Mouse (Mus musculus) liver, postnatal 0 days (tissue): ENCODE results near the gene Prkag2. TPM values are rescaled to one million over a fixed set of nuclear protein-coding genes. Genes with fewer than 3 reads are reported as not detected.
A peak's percentile ranks its signal among the peaks of the same experiment; 100 is the strongest.

ENCODE experiments used
- ATAC-seq: fragments of 200-750 bp; cut with Nextera tagmentation; 2 replicates; pipeline ENCODE4 v1.8.0; 2017; ENCODE audit warnings: mild to moderate bottlenecking, moderate library complexity
- DNase-seq: peaks from one replicate; pipeline ENCODE4 v3.0.0-alpha.2; 2016
- H3K27ac ChIP-seq: fragments of 300-500 bp; sonication (generic); 2 replicates; pipeline ENCODE4 v1.5.1; 2014; ENCODE audit warnings: antibody characterized with exemption, moderate library complexity, mild to moderate bottlenecking, low read depth
- H3K27me3 ChIP-seq: fragments of 300-500 bp; sonication (generic); 2 replicates; pipeline ENCODE4 v1.6.1; 2014; ENCODE audit warnings: low read length, control low read depth, mixed read lengths; ENCODE audit not compliant: insufficient read depth
- H3K36me3 ChIP-seq: fragments of 300-500 bp; sonication (generic); replicated peaks from 2 replicates; pipeline ENCODE4 v1.6.1; 2014; ENCODE audit warnings: mild to moderate bottlenecking, control low read depth, low read length, moderate library complexity, mixed read lengths; ENCODE audit not compliant: insufficient read depth
- H3K4me1 ChIP-seq: fragments of 300-500 bp; sonication (generic); 2 replicates; pipeline ENCODE4 v1.6.1; 2014; ENCODE audit warnings: antibody characterized with exemption, mild to moderate bottlenecking, control low read depth; ENCODE audit not compliant: insufficient read depth
- H3K4me2 ChIP-seq: fragments of 300-500 bp; sonication (generic); 2 replicates; pipeline ENCODE4 v1.6.1; 2014; ENCODE audit warnings: low read depth, mild to moderate bottlenecking, low read length, moderate library complexity, mixed read lengths
- H3K4me3 ChIP-seq: fragments of 300-500 bp; sonication (generic); 2 replicates; pipeline ENCODE4 v1.5.1; 2014; ENCODE audit warnings: low read depth, low read length
- H3K9ac ChIP-seq: fragments of 300-500 bp; sonication (generic); replicated peaks from 2 replicates; pipeline ENCODE4 v1.6.1; 2014; ENCODE audit warnings: mild to moderate bottlenecking, moderate library complexity
- H3K9me3 ChIP-seq: fragments of 300-500 bp; sonication (generic); 2 replicates; pipeline ENCODE4 v1.6.1; 2016; ENCODE audit warnings: mild to moderate bottlenecking, control low read depth, low read length, mixed read lengths
- CTCF ChIP-seq: sonication (generic); IDR thresholded peaks from 2 replicates; pipeline ENCODE4 v1.5.1; 2016; ENCODE audit warnings: antibody characterized with exemption, low read depth
- EP300 ChIP-seq: IDR thresholded peaks from 2 replicates; pipeline ENCODE4 v1.6.1; 2016; ENCODE audit warnings: antibody characterized with exemption, low read depth, mild to moderate bottlenecking
- WGBS: fragments of 180-500 bp; shearing (Covaris S2); extraction: QIAGEN DNeasy Blood & Tissue Kit; methylation state at CpG from one replicate; pipeline ENCODE4 v1.1.7; 2014; ENCODE audit not compliant: insufficient replicate concordance; 5-methylcytosine and 5-hydroxymethylcytosine counted together
- polyA plus RNA-seq: library from polyadenylated mRNA; unstranded; fragments of >200 nt; fragmentation: Nextera tagmentation; extraction: Ambion mirVana; gene quantifications from 2 replicates; pipeline ENCODE4 v1.2.1, GENCODE M21; 2015

The Prkag2 gene
- polyA plus RNA-seq, 1 experiment from 2014 or later = 6.8 TPM

- Histone ChIP-seq H3K9me3 (no peaks in the 10 kb centered on the region), H3K4me3 (no peak overlapping the region), H3K4me2 (no peak overlapping the region), H3K36me3 (no peaks in the 10 kb centered on the region), H3K4me1 (no peaks in the 10 kb centered on the region), H3K27ac (no peak overlapping the region), H3K9ac (no peak overlapping the region), H3K27me3 (no peaks in the 10 kb centered on the region)
- DNase-seq (no peak), ATAC-seq (no peak)
- TF ChIP-seq CTCF (no peak), EP300 (no peak)
- whole genome bisulfite sequencing = 77% methylated on average over 5 of the region's 5 CpGs
Observed at GRCm38 (mm10) chr5:24958596-24958995, 141.8 kb downstream of the Prkag2 start.

GRCm38 (mm10) chr5:24956891-24957290 is 143.6 kb downstream of the Prkag2 start:
- Histone ChIP-seq H3K4me2 (no peak overlapping the region), H3K27ac (no peak overlapping the region), H3K4me3 (no peak overlapping the region), H3K9me3 (no peaks in the 10 kb centered on the region), H3K36me3 (no peaks in the 10 kb centered on the region), H3K27me3 (no peaks in the 10 kb centered on the region), H3K4me1 (peaks cover 5% of the 10 kb centered on the region; the same call in 1 of the 2 replicates), H3K9ac (no peak overlapping the region)
- TF ChIP-seq EP300 (no peak), CTCF (no peak)
- no peak for DNase-seq
- WGBS = 78% methylated on average over 7 of the region's 7 CpGs
- ATAC-seq = no peak

DNA sequence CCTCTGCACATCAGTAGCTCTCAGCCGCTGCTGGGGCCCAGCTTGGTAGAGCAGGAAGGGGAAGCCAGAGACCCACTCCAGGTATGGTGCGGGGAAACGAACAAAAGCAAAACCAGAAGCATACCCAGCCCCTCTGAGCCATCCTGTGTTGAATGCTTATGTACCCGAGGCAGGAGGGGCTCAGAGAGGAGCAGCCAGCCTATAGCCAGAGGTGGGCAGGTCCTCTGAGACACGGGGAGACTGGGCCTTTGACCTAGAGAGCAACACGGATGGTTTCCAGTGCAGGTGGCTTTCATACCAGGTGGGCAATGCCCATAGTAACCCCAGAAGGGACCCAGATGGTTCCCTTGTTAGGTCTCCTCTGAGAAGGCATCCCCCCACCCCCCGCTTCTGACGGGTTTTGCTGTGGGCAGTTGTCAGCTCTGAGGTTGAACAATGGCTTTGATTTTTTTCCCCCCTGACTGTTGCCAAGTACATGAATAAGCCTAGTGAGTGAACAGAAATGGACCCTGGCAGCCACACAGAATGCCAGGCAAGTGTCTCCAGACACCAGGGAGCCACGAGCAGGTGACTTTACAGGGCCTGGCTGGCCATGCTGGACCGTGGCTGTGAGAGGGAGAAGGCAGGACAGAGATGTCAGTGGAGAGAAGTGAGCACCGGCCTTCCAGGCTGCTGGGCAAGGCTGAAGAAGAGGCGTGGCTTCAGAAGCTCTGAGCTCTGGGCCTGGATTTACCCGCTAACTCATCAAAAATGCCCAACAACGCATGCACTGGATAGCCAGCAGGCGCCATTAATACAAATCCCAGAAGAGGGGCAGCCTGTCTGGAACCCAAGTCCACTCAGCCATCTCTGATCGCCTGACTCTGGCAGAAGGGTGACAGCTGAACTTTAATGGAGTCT is 147.3 kb downstream of the Prkag2 start:
- peaks cover 13% of the 10 kb centered on the region for H3K4me1 ChIP-seq
- WGBS = 60% methylated on average over 16 of the region's 16 CpGs
- no peak for TF ChIP-seq EP300
- TF ChIP-seq CTCF = no peak
- no peaks in the 10 kb centered on the region for H3K36me3 ChIP-seq
- no peak overlapping the region for H3K4me3 ChIP-seq
- H3K9me3 ChIP-seq = no peaks in the 10 kb centered on the region
- H3K27ac ChIP-seq = no peak overlapping the region
- H3K27me3 ChIP-seq = no peaks in the 10 kb centered on the region
- ATAC-seq (no peak), DNase-seq (no peak)
- no peak overlapping the region for H3K9ac ChIP-seq
- H3K4me2 ChIP-seq = no peak overlapping the region

DNA sequence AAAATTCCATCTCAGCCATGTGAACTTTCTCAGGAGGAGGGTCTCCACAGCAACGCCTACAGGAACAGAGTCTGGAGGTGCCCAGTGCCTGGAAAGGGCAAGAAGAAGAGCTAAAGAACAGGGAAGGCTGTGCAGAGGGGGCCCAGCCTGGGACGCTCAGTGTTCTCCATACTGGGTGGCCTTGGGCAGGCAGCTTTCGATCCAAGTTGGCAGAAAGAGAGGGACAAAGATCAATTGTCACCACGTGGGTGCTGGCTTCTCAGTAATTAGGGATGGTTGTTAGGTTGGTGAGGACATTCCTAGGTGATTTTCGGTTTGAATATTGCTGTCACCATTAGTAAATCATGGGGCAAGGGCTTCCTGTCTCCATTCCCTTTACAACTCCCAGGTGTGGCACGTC is 148.2 kb downstream of the Prkag2 start:
- Histone ChIP-seq H3K27ac (no peak overlapping the region), H3K9me3 (no peaks in the 10 kb centered on the region), H3K27me3 (no peaks in the 10 kb centered on the region), H3K4me3 (no peak overlapping the region), H3K36me3 (no peaks in the 10 kb centered on the region), H3K4me2 (no peak overlapping the region), H3K4me1 (peaks cover 13% of the 10 kb centered on the region), H3K9ac (no peak overlapping the region)
- ATAC-seq = peak; percentile 66
- no peak for DNase-seq
- 56% methylated on average over 6 of the region's 6 CpGs for WGBS
- TF ChIP-seq CTCF = no peak
- no peak for TF ChIP-seq EP300

- ATAC-seq (peak; percentile 81), DNase-seq (no peak)
- H3K27ac ChIP-seq = 0 out of 2 replicates have a peak overlapping the region, but pooled peaks have one; percentile 16
- WGBS = 66% methylated on average over 7 of the region's 7 CpGs
- no peak overlapping the region for H3K4me3 ChIP-seq
- no peaks in the 10 kb centered on the region for H3K9me3 ChIP-seq
- no peaks in the 10 kb centered on the region for H3K27me3 ChIP-seq
- no peak overlapping the region for H3K9ac ChIP-seq
- TF ChIP-seq EP300 = no peak
- TF ChIP-seq CTCF = no peak
- peaks cover 13% of the 10 kb centered on the region for H3K4me1 ChIP-seq
- H3K4me2 ChIP-seq = no peak overlapping the region
- H3K36me3 ChIP-seq = no peaks in the 10 kb centered on the region; the same call in 1 of the 2 replicates
Observed at GRCm38 (mm10) chr5:24950891-24951574, 149.4 kb downstream of the Prkag2 start.

DNA sequence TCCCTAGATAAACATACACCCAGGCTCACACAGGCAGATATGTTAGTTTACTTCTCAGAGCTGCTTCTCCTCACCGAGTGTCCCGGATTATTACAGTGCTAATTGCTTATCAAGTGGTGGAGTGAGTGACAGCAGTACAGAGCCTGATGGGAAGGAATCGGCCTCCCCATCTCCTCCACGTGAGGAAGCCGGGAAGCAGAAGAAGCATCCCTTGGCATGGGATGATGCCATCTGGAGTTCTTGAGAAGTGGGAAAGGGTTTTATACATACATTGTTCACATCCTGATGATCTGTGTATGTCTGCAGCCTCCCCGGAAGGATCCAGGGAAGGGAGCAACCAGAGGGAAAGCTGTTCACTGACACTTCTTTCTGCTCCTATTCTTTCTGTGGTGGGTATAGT is 150.4 kb downstream of the Prkag2 start:
- 79% methylated on average over 6 of the region's 6 CpGs for WGBS
- peaks cover 2% of the 10 kb centered on the region; the same call in 1 of the 2 replicates for H3K36me3 ChIP-seq
- peaks cover 13% of the 10 kb centered on the region for H3K4me1 ChIP-seq
- TF ChIP-seq CTCF = no peak
- no peak for TF ChIP-seq EP300
- ATAC-seq (no peak), DNase-seq (no peak)
- no peaks in the 10 kb centered on the region for H3K9me3 ChIP-seq
- H3K4me3 ChIP-seq = no peak overlapping the region
- H3K4me2 ChIP-seq = no peak overlapping the region
- no peak overlapping the region for H3K9ac ChIP-seq
- H3K27me3 ChIP-seq = no peaks in the 10 kb centered on the region
- no peak overlapping the region for H3K27ac ChIP-seq
